Mouse (Mus musculus) macrophage (primary cell): ENCODE measurements around the gene Plekhb1. TPM values are rescaled to one million over a fixed set of nuclear protein-coding genes. Genes with fewer than 3 reads are reported as not detected.
A peak's percentile ranks its signal among the peaks of the same experiment; 100 is the strongest.

Experiments used
- H3K27ac ChIP-seq: fragments of 350-480 bp; formaldehyde crosslinking; 2 replicates; pipeline ENCODE4 v1.9.0; 2021
- H3K36me3 ChIP-seq: fragments of 350-480 bp; formaldehyde crosslinking; 2 replicates; pipeline ENCODE4 v1.9.0; 2021; ENCODE audit errors: inconsistent target
- H3K4me3 ChIP-seq: fragments of 350-480 bp; formaldehyde crosslinking; 2 replicates; pipeline ENCODE4 v1.9.0; 2021; ENCODE audit errors: inconsistent target
- H3K79me2 ChIP-seq: fragments of 350-480 bp; formaldehyde crosslinking; 2 replicates; pipeline ENCODE4 v1.9.0; 2021; ENCODE audit errors: inconsistent target
- WGBS: methylation state at CpG from one replicate; pipeline ENCODE4 v1.1.7; 2026; ENCODE audit warnings: inconsistent platforms; ENCODE audit not compliant: missing documents; 5-methylcytosine and 5-hydroxymethylcytosine counted together
- polyA plus RNA-seq: library from polyadenylated mRNA; stranded (reverse); fragments of 250-400 nt; gene quantifications from 3 replicates; pipeline ENCODE4 v1.2.4, GENCODE M21; 2018; ENCODE audit warnings: inconsistent platforms
- total RNA-seq, 78 experiments: library from RNA; depleted of rRNA; stranded (reverse); fragments of 250-400 nt; gene quantifications; 1 replicate in 9 of 78; 2 replicates in 24 of 78; 3 replicates in 43 of 78; 4 replicates in 2 of 78; pipeline ENCODE4 v1.2.4; 2018; ENCODE audit warnings: inconsistent platforms in 56 of 78

Plekhb1 gene
- total RNA-seq (2018; cell fraction: chromatin; rRNA removed): not detected
- not detected for total RNA-seq (2018; cell fraction: cytosol; rRNA removed)
- total RNA-seq (2018; cell fraction: nucleus; rRNA removed): not detected
- polyA plus RNA-seq: not detected in 3 replicates

DNA sequence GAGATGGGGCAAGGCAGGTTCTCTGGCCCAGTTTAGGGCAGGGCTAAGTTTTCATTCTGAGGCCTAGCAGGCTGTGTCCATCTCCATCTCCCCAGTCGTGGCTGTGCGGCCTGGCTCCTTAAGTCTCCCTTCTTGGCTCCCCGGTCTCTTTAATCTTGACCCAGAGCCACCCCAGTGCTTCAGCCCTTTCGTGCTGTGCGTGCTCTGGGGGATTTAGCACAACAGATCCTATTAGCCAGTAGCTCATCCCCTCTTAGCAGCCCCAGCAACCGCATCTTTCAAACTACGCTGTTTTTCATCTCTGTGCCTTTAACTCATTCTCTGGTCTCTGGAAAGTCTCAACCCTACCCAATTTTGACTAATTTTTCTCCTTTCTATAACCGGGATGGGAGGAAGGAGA lies at the start of gene Plekhb1:
Gene Plekhb1 (minus strand): TSS at position 184 of the 400 bp plus-strand sequence.
- no peaks in the 10 kb centered on the region for H3K79me2 ChIP-seq
- no peak within 1 kb of the TSS for H3K4me3 ChIP-seq
- H3K27ac ChIP-seq: no peak within 1 kb of the TSS
- H3K36me3 ChIP-seq: no peaks in the 10 kb centered on the region
- 98% methylated on average over 8 of the region's 8 CpGs for WGBS

DNA sequence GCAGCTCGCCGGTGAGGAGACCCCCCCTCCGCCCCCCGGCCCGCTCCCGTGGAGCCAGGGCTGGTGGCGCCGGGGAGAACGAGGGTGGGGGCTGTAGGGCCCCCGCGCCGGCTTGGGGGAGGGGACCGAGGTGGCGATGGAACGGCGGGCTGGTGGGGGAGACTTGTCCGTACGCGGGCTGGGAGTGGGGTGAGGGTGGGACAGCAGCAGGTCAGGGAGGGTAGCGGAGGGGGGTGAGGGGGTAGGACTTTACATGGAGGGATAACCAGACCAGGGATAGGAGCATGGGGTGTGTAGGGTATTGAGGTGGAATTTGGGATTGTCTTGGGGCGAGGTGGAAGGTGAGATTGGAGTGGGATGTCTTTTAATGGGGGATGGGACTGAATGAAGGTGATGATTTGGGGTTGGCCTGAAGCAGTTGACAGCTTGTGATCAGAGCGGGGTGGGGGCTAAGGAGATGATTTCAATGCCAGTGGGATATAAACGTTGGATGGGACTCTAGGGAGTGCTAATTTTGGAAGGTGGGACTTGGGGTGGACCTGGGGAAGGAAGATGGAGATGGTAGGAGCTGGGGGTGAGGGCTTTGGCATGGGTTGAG lies 44.8 kb upstream of the Plekhb1 start:
- H3K27ac ChIP-seq: peak overlapping the region; percentile 91; the same call in 1 of the 2 replicates
- no peaks in the 10 kb centered on the region for H3K36me3 ChIP-seq
- peak overlapping the region; percentile 43 for H3K4me3 ChIP-seq
- H3K79me2 ChIP-seq: peaks cover 29% of the 10 kb centered on the region; the same call in 1 of the 2 replicates
- 2% methylated on average over 23 of the region's 23 CpGs for WGBS

DNA sequence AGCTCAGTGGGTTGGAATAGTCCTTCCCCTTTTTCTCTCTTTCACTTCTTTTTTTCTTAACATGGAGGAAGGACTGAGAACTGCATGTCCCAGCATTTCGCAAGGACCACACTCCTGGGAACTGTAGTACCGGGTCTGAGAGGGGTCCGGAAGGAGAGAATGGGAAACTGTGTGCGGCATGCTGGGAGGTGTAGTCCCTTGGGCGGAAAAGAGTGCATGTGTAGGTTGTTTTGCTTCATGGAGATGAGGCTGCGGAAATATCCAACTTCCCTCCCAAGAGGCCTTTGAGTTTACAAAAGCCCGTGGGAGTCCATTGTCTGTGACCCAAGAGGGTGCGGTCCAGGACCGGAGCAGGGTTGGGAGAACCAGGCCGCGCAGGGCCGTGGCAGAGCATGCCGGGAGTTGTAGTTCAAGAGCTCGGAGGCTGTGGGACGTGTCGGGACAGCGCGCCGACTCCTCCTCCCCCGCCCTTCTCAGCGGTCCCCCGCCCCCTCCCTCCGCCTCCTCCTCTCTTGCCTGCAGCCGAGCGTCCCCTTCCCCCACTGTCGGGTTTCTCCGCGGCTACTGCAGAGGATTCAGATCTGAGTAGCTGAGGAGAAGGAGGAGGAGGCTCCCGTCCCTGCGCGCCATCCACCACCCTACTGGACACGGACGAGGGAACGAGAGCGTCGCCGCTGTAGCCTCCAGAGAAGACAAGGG lies 44.1 kb upstream of the Plekhb1 start, which contains the start of gene Fam168a:
Gene Fam168a (plus strand): TSS at position 493 of the 699 bp plus-strand sequence.
- WGBS: 1% methylated on average over 25 of the region's 37 CpGs
- Histone ChIP-seq H3K4me3 (peak within 1 kb of the TSS; percentile 43), H3K79me2 (peaks cover 29% of the 10 kb centered on the region; the same call in 1 of the 2 replicates), H3K27ac (peak within 1 kb of the TSS; percentile 91), H3K36me3 (no peaks in the 10 kb centered on the region)

DNA sequence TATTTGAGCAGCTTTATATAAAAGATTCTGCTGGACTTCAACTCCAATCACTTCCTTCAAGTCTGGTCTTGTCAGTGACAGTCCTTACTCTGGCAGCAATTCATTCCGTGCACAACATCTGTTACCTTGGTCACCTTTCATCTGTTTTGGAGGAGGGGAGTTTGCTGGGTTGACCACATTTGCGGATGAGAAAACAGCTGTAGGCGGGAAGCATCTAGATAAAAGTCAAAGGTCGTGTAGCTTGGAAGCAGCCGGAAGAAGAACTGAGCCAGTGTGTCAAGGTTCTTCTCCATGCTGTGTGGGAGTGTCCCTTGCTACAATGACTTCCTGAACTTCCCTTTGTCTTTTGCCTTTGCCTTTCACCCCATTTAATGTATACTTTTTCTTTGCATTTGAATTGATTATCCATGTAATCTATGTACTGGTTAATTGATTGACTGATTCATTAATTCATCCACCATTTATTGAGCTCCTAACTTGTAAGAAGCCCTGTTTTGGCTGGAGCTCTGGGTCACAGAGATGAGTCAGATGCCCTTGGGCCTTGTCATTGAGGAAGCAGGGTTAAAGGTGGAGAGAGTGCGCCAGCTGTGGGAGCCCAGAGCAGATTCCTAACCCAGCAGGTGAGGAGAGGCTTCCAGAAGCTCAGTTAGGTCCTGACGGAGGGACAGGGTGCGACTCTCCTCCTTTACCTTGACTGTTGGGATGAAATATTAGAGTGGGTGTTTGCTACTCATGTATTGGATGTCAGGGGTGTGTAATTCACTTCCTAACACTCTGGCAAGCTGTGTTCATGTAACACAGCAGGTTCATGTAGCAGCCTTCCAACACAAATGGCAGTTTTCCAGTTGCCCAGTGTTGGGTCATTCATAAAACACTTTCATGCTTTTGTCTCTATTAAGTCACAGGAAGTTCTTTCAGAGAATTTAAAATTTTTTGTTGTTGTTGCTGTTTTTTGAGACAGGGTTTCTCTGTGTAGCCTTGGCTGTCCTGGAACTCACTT lies 37.9 kb upstream of the Plekhb1 start:
- no peaks in the 10 kb centered on the region for H3K79me2 ChIP-seq
- H3K27ac ChIP-seq: no peak overlapping the region
- WGBS: 86% methylated on average over 8 of the region's 8 CpGs
- H3K36me3 ChIP-seq: no peaks in the 10 kb centered on the region
- H3K4me3 ChIP-seq: no peak overlapping the region

DNA sequence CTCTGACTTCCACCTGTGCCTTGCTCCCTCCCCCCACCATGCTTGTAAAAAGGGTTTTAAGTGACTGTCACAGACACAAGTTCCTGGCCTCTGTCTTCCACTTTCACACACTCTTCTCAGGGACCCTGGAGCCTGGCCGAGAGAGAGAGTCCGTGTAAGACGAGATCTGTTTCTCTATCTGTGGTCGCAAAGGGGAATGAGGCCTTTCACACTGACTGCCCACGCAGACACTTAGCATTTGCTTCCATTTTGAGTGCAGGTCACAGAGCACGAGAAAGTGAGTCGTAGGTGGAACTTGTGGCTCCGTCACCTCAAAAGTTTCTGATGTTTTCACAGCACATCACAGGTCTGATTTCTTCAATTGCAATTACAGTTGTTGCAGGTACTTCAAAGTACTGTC lies 31.0 kb upstream of the Plekhb1 start:
- H3K36me3 ChIP-seq: no peaks in the 10 kb centered on the region
- no peaks in the 10 kb centered on the region for H3K79me2 ChIP-seq
- no peak overlapping the region for H3K27ac ChIP-seq
- WGBS: 91% methylated on average over 8 of the region's 8 CpGs
- H3K4me3 ChIP-seq: no peak overlapping the region

DNA sequence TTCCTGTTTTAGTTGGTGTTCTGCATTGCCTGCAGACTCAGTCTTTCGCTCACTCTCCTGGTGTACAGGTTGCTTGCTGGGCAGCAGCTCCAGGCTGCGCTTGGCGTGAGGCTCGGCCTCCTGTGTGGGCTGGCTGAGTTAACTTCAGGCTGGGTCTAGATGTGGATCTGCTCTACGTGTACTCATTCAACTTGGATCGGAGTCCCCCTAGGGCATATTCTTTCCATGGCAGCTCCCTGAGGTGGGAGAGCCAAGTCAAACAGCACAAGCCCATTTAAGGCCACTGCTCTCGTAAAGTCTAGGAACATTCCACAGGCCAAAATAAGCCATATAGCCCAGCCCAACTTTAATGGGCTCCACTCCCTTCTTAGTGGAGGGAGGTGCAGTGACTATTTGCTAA lies 26.3 kb upstream of the Plekhb1 start:
- no peak overlapping the region for H3K4me3 ChIP-seq
- no peaks in the 10 kb centered on the region for H3K79me2 ChIP-seq
- no peaks in the 10 kb centered on the region for H3K36me3 ChIP-seq
- 95% methylated on average over 7 of the region's 7 CpGs for WGBS
- H3K27ac ChIP-seq: no peak overlapping the region

DNA sequence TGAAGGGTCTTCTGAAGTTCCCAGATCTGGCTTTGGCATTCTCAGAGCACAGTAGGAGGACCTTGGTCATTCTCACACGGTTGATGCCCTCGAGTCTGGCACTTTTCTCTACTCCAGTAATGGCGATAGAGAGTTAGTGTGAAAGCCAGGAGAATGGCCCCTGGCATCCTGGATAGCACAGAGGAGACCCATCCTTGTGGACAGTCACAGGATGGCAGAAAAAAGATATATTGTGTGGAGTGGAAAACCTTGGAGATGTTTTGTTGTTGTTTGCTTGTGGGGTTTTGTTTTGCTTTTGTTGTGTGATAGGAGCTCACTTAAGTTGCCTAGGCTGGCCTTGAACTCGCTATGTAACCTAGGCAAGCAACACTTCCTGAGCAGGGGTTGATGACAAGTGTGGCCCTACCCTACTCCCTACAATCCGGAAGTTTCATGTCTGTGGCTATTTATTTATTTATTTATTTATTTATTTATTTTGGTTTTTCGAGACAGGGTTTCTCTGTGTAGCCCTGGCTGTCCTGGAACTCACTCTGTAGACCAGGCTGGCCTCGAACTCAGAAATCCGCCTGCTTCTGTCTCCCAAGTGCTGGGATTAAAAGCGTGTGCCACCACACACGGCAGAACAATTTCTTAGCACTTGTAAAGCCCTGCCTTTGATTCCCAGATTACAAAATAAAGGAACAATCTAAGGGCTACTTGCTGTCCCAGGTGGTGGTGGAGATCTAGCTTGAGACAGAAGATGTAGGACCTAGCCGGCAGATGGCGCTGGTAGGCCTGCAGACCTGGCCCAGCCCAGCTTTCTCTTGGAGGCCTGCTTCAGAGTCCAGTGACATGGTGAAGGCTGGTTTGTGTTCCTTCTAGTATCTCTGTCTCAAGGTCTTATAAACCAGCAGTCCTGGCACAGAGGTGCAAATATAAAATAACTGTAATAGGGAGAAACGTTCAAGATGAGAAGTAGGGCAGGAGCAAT lies 23.1 kb upstream of the Plekhb1 start:
- Histone ChIP-seq H3K27ac (no peak overlapping the region), H3K36me3 (no peaks in the 10 kb centered on the region), H3K79me2 (no peaks in the 10 kb centered on the region), H3K4me3 (no peak overlapping the region)
- 39% methylated on average over 12 of the region's 13 CpGs for WGBS

DNA sequence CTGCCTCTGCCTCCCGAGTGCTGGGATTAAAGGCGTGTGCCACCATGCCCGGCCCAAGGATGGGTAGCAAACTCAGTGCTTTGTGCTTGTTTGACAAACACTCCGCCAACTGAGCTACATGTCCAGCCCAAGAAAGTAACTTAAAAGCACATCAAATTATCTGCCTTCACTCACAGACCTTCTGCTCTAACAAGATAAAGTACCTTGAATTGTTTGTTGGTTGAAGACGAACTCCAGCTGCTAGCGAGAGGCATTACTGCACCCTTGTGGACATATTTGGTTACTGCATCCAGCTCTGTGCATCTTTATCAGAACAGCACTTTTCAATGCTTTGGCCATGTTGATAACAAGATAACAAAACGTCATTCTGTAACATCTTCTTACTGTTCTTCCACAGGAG lies 22.3 kb upstream of the Plekhb1 start:
- Histone ChIP-seq H3K36me3 (no peaks in the 10 kb centered on the region), H3K4me3 (no peak overlapping the region), H3K79me2 (no peaks in the 10 kb centered on the region), H3K27ac (no peak overlapping the region)
- WGBS: 42% methylated on average over 6 of the region's 7 CpGs

DNA sequence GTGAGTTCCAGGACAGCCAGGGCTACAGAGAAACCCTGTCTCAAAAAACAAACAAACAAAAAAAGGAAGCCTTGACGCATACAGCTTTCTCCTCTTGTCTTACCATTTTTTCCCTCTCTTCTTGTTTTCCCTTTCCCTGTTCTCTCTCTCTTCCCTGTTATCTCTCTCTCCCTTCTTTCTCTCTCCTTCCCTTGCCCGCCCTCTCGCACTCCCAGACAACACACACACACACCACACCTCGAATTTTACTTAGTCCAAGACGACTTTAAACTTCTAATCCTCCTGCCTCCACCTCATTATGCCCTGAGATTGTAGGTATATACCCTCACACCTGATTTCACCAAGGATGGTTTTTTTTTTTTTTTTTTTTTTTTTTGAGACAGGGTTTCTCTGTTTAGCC lies 21.9 kb upstream of the Plekhb1 start:
- WGBS: 66% methylated on average over 3 of the region's 5 CpGs
- Histone ChIP-seq H3K4me3 (no peak overlapping the region), H3K79me2 (no peaks in the 10 kb centered on the region), H3K36me3 (no peaks in the 10 kb centered on the region), H3K27ac (no peak overlapping the region)

DNA sequence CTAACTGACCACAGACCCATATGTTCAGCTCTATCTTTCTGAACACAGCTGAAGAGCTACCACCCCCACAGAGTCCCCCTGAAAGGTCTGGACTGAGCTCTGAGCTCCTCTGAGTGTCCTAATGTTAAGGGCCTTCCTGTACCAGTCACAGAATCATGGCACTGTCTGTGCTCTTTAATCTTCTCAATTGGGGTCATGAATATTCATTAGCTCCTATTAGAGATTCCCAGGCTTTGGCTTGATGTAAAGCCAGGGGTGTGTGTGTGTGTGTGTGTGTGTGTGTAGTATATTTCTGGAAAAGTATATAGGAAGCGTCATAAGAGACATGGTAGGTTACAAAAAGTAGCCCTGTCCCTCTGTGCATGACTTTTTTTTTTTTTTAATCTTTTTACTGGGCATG lies 21.0 kb upstream of the Plekhb1 start:
- no peaks in the 10 kb centered on the region for H3K79me2 ChIP-seq
- 100% methylated on average over 1 of the region's 1 CpGs for WGBS
- H3K36me3 ChIP-seq: no peaks in the 10 kb centered on the region
- H3K27ac ChIP-seq: no peak overlapping the region
- no peak overlapping the region for H3K4me3 ChIP-seq

DNA sequence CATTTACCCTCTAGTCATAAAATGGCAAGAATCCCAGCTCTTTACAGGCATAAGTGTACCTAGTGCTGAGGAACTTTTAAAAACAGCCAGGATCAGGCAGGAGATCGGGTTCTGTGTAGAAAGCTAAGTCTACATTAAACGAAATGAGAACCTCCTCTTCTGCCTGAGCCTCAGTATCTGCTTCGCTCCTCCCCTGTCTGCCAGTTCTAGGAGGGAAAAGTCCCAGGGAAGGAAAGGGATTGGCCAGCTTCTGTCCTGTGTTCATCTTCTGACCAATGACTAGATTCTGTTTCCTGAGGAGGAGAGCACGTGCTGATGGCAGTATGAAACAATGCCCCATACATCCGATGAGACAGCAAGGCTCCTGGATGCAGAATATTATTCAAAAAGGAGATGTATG lies 18.9 kb upstream of the Plekhb1 start:
- Histone ChIP-seq H3K79me2 (no peaks in the 10 kb centered on the region), H3K4me3 (no peak overlapping the region), H3K27ac (no peak overlapping the region), H3K36me3 (no peaks in the 10 kb centered on the region)
- WGBS: 75% methylated on average over 5 of the region's 5 CpGs

DNA sequence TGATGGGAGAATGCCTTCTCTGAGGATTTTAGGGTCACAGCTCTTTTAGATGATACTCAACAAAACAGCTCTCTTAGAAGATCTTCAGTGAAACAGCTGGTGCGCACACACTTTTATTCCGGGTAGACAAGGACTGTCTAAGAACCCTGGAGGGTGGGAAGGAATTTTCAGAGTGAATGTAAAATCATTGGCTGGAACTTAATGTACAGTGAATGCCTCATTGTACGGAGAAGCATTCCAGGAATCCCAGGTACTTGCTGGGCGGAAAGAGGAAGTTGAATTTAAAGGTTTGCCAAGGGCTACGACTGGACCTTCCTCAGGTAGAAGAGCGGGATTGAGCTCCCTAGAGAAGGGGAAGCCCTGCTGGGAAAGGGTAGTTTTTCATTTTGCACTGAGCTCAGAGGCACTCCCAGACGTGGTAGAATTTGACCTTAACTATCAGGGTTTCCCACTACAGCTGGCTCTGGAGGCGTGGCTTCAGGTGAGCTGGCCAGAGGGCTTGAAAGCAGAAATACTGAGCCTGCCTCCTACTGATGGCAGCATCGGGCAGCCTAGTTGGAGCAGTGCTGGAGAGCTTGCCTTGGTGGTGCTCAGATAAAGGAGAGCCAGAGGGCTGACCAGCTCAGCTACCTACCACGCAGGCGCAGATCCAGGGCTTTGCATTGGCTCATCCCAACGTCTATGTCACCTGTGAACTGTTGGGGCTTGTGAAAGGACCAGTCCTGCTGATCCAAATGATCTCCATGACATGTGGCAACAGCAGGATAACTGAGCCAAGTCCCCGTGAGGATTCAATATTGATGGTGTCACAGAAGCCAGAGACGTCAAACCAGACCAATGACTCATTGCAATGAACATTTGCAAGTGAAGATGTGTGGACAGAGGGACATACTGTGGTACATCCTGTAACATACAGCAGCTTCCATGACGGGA lies 17.0 kb upstream of the Plekhb1 start:
- no peaks in the 10 kb centered on the region for H3K36me3 ChIP-seq
- no peaks in the 10 kb centered on the region for H3K79me2 ChIP-seq
- 78% methylated on average over 15 of the region's 15 CpGs for WGBS
- no peak overlapping the region for H3K27ac ChIP-seq
- H3K4me3 ChIP-seq: no peak overlapping the region

DNA sequence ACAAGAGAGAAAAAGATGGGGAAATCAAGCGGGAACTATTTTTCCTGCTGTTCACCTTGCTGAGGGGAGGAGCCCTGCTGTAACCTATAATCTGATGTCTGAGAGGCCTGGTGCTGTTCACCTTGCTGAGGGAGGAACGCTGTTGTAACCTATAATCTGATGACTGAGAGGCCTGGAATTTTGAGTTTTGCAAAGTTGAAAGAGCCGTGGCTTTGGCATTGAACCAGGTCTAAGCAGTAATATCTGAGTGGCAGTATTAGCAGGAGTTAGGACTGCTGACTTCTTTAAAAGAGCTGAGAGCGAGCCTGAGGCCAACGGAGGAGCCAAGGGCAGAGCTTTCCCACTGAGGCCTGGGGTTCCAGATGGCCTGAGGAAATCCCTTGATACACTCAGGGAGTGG lies 15.8 kb upstream of the Plekhb1 start:
- no peak overlapping the region for H3K27ac ChIP-seq
- no peak overlapping the region for H3K4me3 ChIP-seq
- no peaks in the 10 kb centered on the region for H3K79me2 ChIP-seq
- WGBS: 84% methylated on average over 5 of the region's 5 CpGs
- no peaks in the 10 kb centered on the region for H3K36me3 ChIP-seq
